Mouse (Mus musculus): ENCODE measurements around the gene Itfg2. TPM values are rescaled to one million over a fixed set of nuclear protein-coding genes. Genes with fewer than 3 reads are reported as not detected.
A peak's percentile ranks its signal among the peaks of the same experiment; 100 is the strongest.

Itfg2 gene
- polyA plus RNA-seq, 1 experiment = 19.0 TPM

- TF ChIP-seq POLR2A (IDR thresholded peaks at IDR 0.05; ENCODE audit: low read depth, low read length) (no peak), CTCF (conservative IDR thresholded peaks at IDR 0.05; ENCODE audit: insufficient read depth, insufficient read length, low read depth, low read length) (no peak)
- Histone ChIP-seq H3K4me1 (ENCODE audit: control insufficient read depth, insufficient read depth, low read length) (peaks cover 6% of the 10 kb centered on the region), H3K27ac (ENCODE audit: insufficient read depth, low read depth, low read length) (no peak overlapping the region), H3K4me3 (ENCODE audit: insufficient read depth, low read depth, low read length) (no peak overlapping the region), H3K27me3 (replicated peaks; ENCODE audit: control insufficient read depth, insufficient read depth, low read length) (no peaks in the 10 kb centered on the region), H3K36me3 (ENCODE audit: control insufficient read depth, insufficient read depth, low read length) (peaks cover 10% of the 10 kb centered on the region; the same call in 1 of the 2 replicates)
- WGBS = 76% methylated on average over 8 of the region's 8 CpGs
- DNase-seq = no peak
These were observed 11.8 kb upstream of the Itfg2 start for GRCm38 (mm10) chr6:128436356-128437005.

GRCm38 (mm10) chr6:128435474-128435873 is 10.7 kb upstream of the Itfg2 start:
- Histone ChIP-seq H3K36me3 (ENCODE audit: control insufficient read depth, insufficient read depth, low read length) (peaks cover 10% of the 10 kb centered on the region; the same call in 1 of the 2 replicates), H3K4me1 (ENCODE audit: control insufficient read depth, insufficient read depth, low read length) (peaks cover 6% of the 10 kb centered on the region), H3K4me3 (ENCODE audit: insufficient read depth, low read depth, low read length) (no peak overlapping the region), H3K27ac (ENCODE audit: insufficient read depth, low read depth, low read length) (no peak overlapping the region), H3K27me3 (replicated peaks; ENCODE audit: control insufficient read depth, insufficient read depth, low read length) (no peaks in the 10 kb centered on the region)
- WGBS = 20% methylated on average over 5 of the region's 5 CpGs
- DNase-seq = peak; percentile 94
- TF ChIP-seq POLR2A (IDR thresholded peaks at IDR 0.05; ENCODE audit: low read depth, low read length) (no peak), CTCF (conservative IDR thresholded peaks at IDR 0.05; ENCODE audit: insufficient read depth, insufficient read length, low read depth, low read length) (no peak)

DNA sequence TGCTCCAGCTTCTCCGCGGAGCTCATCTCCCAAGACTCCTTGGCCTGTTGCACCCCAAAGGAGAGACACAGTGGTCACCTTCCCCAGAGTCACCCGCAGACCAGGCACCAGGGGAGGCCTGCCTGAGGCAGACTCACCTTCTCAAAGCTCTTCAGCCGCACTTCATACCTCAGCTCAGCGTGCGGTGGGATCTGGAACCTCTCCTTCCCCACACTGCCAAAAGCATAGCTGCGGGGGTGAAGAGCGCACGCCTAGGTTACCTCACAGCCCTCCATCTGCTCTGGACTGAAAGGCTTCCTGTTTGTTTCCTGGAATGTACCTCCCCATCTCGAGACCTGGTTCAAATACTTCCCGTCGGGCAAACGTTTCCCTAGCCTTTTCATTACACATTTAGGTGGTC is 8.8 kb upstream of the Itfg2 start:
- no peak overlapping the region for H3K4me3 ChIP-seq (ENCODE audit: insufficient read depth, low read depth, low read length)
- no peaks in the 10 kb centered on the region for H3K27me3 ChIP-seq (replicated peaks; ENCODE audit: control insufficient read depth, insufficient read depth, low read length)
- peaks cover 10% of the 10 kb centered on the region; the same call in 1 of the 2 replicates for H3K36me3 ChIP-seq (ENCODE audit: control insufficient read depth, insufficient read depth, low read length)
- no peak for DNase-seq
- H3K4me1 ChIP-seq (ENCODE audit: control insufficient read depth, insufficient read depth, low read length) = peaks cover 6% of the 10 kb centered on the region; the same call in 1 of the 2 replicates
- TF ChIP-seq POLR2A (IDR thresholded peaks at IDR 0.05; ENCODE audit: low read depth, low read length) (no peak), CTCF (conservative IDR thresholded peaks at IDR 0.05; ENCODE audit: insufficient read depth, insufficient read length, low read depth, low read length) (no peak)
- no peak overlapping the region for H3K27ac ChIP-seq (ENCODE audit: insufficient read depth, low read depth, low read length)
- 89% methylated on average over 13 of the region's 13 CpGs for WGBS

GRCm38 (mm10) chr6:128432356-128432915 is 7.7 kb upstream of the Itfg2 start:
- DNase-seq = peak; percentile 50
- Histone ChIP-seq H3K27ac (ENCODE audit: insufficient read depth, low read depth, low read length) (no peak overlapping the region), H3K4me3 (ENCODE audit: insufficient read depth, low read depth, low read length) (no peak overlapping the region), H3K36me3 (ENCODE audit: control insufficient read depth, insufficient read depth, low read length) (peaks cover 10% of the 10 kb centered on the region; the same call in 1 of the 2 replicates), H3K4me1 (ENCODE audit: control insufficient read depth, insufficient read depth, low read length) (peaks cover 6% of the 10 kb centered on the region; the same call in 1 of the 2 replicates), H3K27me3 (replicated peaks; ENCODE audit: control insufficient read depth, insufficient read depth, low read length) (no peaks in the 10 kb centered on the region)
- WGBS = 57% methylated on average over 13 of the region's 13 CpGs
- no peak for TF ChIP-seq CTCF (conservative IDR thresholded peaks at IDR 0.05; ENCODE audit: insufficient read depth, insufficient read length, low read depth, low read length)
- no peak for TF ChIP-seq POLR2A (IDR thresholded peaks at IDR 0.05; ENCODE audit: low read depth, low read length)

- TF ChIP-seq CTCF (conservative IDR thresholded peaks at IDR 0.05; ENCODE audit: insufficient read depth, insufficient read length, low read depth, low read length) (no peak), POLR2A (IDR thresholded peaks at IDR 0.05; ENCODE audit: low read depth, low read length) (no peak)
- Histone ChIP-seq H3K4me1 (ENCODE audit: control insufficient read depth, insufficient read depth, low read length) (peaks cover 6% of the 10 kb centered on the region; the same call in 1 of the 2 replicates), H3K4me3 (ENCODE audit: insufficient read depth, low read depth, low read length) (no peak overlapping the region), H3K27me3 (replicated peaks; ENCODE audit: control insufficient read depth, insufficient read depth, low read length) (no peaks in the 10 kb centered on the region), H3K27ac (ENCODE audit: insufficient read depth, low read depth, low read length) (no peak overlapping the region), H3K36me3 (ENCODE audit: control insufficient read depth, insufficient read depth, low read length) (peaks cover 10% of the 10 kb centered on the region; the same call in 1 of the 2 replicates)
- DNase-seq = no peak
- 82% methylated on average over 6 of the region's 6 CpGs for WGBS
These were observed 5.1 kb upstream of the Itfg2 start for GRCm38 (mm10) chr6:128429826-128430225.

DNA sequence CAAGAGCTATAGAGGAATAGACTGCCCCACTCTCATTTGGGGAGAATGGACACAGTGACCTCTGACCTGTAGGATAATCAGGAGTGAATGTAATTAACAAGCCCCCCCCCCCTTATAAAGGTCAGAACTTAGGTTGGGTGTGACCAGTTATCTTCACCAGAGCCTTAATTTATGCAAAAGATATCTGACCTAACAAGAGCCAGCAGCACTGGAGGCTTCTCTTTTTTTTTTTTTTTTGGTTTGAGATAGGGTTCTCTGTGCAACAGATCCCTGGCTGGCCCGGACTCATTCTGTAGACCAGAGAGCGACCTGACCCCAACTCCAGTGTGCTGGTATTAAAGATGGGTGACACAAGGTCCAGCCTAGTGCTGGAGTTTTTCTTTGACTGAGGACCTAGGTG is 4.6 kb upstream of the Itfg2 start:
- TF ChIP-seq CTCF (conservative IDR thresholded peaks at IDR 0.05; ENCODE audit: insufficient read depth, insufficient read length, low read depth, low read length) = no peak
- Histone ChIP-seq H3K36me3 (ENCODE audit: control insufficient read depth, insufficient read depth, low read length) (peaks cover 10% of the 10 kb centered on the region; the same call in 1 of the 2 replicates), H3K27ac (ENCODE audit: insufficient read depth, low read depth, low read length) (no peak overlapping the region), H3K4me3 (ENCODE audit: insufficient read depth, low read depth, low read length) (no peak overlapping the region), H3K4me1 (ENCODE audit: control insufficient read depth, insufficient read depth, low read length) (peaks cover 6% of the 10 kb centered on the region; the same call in 1 of the 2 replicates), H3K27me3 (replicated peaks; ENCODE audit: control insufficient read depth, insufficient read depth, low read length) (no peaks in the 10 kb centered on the region)
- no peak for DNase-seq
- WGBS = 96% methylated on average over 2 of the region's 2 CpGs

- 92% methylated on average over 5 of the region's 5 CpGs for WGBS
- DNase-seq = no peak
- H3K36me3 ChIP-seq (ENCODE audit: control insufficient read depth, insufficient read depth, low read length) = peaks cover 5% of the 10 kb centered on the region; the same call in 1 of the 2 replicates
These were observed 2.8 kb upstream of the Itfg2 start for GRCm38 (mm10) chr6:128427571-128427970.

More at GRCm38 (mm10) chr6:128427571-128427970, 2.8 kb upstream of the Itfg2 start:
- TF ChIP-seq POLR2A (IDR thresholded peaks at IDR 0.05; ENCODE audit: low read depth, low read length) (no peak), CTCF (conservative IDR thresholded peaks at IDR 0.05; ENCODE audit: insufficient read depth, insufficient read length, low read depth, low read length) (no peak)
- Histone ChIP-seq H3K27ac (ENCODE audit: insufficient read depth, low read depth, low read length) (no peak overlapping the region), H3K4me3 (ENCODE audit: insufficient read depth, low read depth, low read length) (no peak overlapping the region), H3K27me3 (replicated peaks; ENCODE audit: control insufficient read depth, insufficient read depth, low read length) (no peaks in the 10 kb centered on the region), H3K4me1 (ENCODE audit: control insufficient read depth, insufficient read depth, low read length) (peaks cover 8% of the 10 kb centered on the region; the same call in 1 of the 2 replicates)
